Mouse (Mus musculus): Measurements from ENCODE around the gene Prrxl1. TPM values are rescaled to one million over a fixed set of nuclear protein-coding genes. Genes with fewer than 3 reads are reported as not detected.

Prrxl1 gene
- total RNA-seq, 1 experiment from 2014 or later: not detected

DNA sequence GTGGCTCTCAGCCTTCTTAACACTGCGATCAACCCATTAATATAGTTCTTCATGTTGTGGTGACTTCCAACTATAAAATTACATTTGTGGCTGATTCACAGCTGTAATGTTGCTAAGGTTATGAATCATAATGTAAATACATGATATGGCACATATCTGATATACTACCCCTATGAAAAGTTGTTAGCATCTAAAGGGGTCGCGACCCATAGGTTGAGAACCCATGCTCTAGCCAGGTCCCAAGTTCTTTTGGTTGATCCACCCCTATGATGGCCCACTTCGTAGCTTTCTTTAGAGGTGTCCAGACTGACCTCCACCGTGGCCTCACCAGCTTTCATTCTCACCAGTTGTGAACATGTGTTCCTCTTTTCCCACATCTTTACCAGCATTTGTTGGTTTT, 18.0 kb downstream of the Prrxl1 start:
- no peak for ATAC-seq (ENCODE audit: extremely low read depth, insufficient number of reproducible peaks, low FRiP score, poor library complexity, severe bottlenecking)

DNA sequence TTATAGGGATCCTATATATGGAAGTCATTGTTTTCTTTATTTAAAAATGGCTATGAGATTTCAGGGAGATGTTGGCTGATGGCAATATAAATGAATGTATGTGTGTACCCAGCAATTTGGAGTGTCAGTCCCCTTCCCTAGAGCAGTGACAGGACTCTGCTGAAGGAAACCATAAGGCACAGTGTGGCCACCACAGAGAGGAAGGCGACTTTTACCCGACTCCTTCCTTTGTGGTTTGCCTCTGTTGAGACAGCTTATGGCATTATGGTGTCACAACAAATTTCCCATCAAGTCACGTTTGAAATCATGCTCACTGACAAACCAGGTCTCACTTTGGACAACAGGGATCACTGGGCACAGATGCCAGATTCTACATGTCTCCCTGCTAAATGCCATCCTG, 25.0 kb downstream of the Prrxl1 start:
- ATAC-seq (ENCODE audit: extremely low read depth, insufficient number of reproducible peaks, low FRiP score, poor library complexity, severe bottlenecking): no peak

DNA sequence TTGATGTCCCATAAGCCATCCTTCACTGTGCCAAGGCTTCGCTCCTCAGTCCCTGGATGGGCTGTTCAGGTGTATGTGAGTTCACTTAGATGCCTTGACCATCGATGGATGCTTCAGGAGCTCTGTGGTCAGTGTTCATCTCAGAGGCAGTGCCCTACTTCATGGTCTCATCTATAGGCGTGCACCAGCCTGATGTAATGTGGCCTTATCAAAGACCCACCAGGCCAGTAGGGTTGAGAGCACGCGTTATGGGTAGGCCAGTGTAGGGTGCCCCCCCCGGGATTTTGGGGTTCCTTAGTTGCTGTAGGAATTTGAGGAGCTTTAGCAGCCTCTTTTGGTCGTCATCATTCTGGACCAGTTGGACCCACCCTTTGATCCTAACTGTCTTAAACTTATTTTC, 25.6 kb downstream of the Prrxl1 start:
- no peak for ATAC-seq (ENCODE audit: extremely low read depth, insufficient number of reproducible peaks, low FRiP score, poor library complexity, severe bottlenecking)

DNA sequence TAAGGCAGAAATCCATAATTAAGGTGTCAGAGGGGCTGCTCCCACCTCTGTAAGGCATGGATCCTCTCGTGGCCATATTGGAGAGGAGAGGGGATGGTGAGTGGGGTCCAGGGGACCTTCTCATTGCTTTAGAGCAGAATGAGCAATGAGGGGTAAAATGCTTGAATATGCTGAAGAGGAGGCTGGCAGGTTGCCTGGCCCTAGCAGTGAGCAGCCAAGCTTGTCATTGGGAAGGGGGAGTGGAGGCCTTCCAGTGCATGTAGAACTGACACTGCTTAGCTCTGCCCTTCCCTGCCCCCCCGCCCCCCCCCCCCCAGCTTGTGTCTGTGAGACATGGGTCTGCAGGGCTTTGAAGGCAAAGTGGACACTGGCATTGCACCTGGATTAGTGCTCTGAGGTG, 28.1 kb downstream of the Prrxl1 start:
- no peak for ATAC-seq (ENCODE audit: extremely low read depth, insufficient number of reproducible peaks, low FRiP score, poor library complexity, severe bottlenecking)

DNA sequence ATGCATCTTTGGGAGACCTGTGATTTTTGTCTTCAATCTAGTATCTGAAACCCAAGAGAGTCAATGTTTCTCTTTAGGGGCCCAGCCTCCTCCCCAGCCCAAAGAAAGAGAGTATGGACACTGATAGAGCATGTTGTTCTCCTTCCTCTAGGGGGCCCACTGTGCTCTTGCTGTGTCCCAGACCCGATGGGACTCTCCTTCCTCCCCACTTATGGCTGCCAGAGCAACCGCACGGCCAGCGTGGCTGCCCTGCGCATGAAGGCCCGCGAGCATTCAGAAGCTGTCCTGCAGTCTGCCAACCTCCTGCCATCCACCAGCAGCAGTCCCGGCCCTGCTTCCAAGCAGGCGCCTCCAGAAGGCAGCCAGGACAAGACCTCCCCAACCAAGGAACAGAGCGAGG, 29.4 kb downstream of the Prrxl1 start:
- no peak for ATAC-seq (ENCODE audit: extremely low read depth, insufficient number of reproducible peaks, low FRiP score, poor library complexity, severe bottlenecking)

DNA sequence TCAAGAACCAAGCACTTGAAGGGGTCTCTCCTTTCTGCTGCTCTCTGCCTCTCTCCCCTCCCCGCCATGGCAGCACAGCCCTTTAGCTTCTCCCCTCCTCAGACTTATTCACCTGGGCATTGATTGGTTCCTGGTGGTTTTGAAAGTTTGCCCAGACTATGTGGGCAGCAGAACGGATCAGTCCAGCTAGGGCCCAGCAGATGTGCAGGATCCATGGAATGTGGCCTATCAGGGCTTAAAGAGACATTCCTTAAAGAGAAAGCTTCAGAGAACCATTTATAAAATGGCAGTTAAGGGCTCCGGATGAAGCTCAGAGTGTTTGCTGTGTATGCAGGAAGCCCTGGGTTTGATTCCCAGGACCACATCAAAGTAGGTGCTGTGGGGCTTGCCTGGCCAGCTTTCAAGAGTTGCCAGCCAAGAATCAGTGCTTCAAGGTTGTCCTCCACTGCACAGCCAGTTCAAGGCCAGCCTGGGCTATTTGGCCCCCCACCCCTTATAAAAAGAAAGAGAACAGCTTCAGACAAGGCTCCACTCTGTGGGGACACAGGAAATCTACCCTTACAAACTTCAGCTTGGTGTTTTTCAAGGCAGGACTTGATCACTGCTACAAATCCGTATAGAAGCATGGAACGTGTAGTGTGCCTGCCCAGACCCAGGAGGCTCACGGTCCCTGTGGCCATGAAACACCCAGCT, 33.8 kb downstream of the Prrxl1 start:
- ATAC-seq (ENCODE audit: extremely low read depth, insufficient number of reproducible peaks, low FRiP score, poor library complexity, severe bottlenecking): no peak

DNA sequence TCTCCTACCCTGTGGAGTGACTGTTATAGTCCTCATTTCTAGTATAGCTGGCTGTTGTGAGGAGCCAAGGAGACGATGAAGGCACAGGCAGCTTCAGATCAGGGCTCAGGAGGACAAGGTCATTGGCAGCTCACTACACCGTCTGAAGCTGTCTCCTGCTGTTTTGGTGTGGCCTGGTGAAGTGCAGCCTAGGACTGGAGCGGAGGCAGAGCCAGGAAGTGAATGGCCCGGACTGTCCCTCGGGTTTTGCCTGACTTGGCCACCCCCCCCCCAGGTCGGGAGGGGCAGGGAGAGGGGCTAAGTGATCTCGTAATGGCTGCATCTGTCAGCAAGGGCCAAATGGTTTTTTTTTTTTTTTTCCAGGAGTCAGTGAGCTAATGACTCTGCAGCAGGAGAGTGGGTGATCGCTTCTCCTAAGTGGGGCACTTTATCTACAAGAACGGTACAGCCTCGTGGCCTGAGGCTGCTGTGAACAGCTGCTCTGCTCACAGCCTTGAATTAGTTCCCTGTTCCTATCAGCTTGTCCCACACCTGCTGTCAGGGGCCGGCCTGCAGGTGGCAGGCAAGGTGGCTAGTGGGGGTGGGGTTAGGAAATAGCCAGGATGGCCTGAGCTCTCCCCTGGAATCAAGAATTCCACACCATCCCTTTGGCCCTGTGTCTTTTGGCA, 34.9 kb downstream of the Prrxl1 start:
- no peak for ATAC-seq (ENCODE audit: extremely low read depth, insufficient number of reproducible peaks, low FRiP score, poor library complexity, severe bottlenecking)

DNA sequence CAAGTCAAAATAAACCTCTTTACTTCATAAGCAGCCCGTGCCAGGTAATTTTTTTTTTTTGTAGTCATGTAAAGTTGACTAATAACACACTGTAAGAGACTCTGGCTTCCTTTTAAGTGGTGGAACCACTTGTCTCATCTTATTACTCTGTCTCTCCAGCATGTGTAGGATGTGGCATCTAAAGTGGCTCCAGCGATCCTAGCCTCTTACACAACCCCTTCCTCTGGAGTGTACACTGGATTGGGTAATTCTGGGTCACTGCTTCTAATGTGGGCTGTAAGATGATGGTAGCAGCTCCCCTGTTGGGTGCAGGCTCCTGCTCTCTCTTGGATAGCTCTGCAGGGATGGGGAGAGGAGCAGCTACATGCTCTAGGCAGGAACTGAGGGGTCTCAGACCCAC, 39.3 kb downstream of the Prrxl1 start:
- no peak for ATAC-seq (ENCODE audit: extremely low read depth, insufficient number of reproducible peaks, low FRiP score, poor library complexity, severe bottlenecking)

DNA sequence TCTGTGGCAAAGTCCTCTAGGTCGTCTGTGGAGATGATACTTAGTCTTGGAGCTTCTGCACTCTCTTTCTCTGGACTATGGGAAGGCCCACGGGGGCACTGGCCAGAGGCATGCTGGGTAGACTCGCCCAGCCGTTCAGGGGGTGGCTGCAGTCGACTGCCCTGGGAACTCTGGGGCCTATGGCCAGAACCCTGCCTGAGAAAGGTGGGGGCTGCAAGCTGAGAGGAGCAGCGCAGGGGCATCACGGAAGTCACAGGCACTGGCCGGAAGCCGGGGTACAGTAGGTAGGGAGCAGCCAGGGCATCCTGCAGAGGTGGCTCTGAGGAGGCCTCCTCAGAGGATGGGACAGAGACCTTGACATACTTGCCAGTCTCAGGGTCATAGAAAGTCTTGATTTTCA, 60.6 kb downstream of the Prrxl1 start:
- no peak for ATAC-seq (ENCODE audit: extremely low read depth, insufficient number of reproducible peaks, low FRiP score, poor library complexity, severe bottlenecking)

DNA sequence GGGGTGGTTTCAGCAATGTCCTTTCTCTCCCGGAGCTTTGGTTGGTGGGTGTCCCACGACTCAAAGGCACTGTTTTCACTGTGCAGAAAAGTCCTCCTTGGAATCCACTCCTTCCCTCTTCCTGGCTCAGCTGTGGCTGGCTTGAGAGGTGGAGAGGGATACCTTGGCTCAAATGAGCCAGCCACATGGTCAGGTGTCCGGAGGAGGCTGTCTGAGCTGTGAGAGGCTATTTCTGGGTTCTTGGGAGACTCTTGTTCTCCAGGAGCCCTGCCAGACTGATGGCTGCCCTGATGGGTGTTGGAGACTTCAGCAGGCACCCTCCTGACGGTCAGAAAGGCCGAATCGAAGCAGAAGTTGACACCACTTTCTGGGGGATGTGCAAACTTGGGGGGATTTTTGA, 63.9 kb downstream of the Prrxl1 start:
- ATAC-seq (ENCODE audit: extremely low read depth, insufficient number of reproducible peaks, low FRiP score, poor library complexity, severe bottlenecking): no peak

DNA sequence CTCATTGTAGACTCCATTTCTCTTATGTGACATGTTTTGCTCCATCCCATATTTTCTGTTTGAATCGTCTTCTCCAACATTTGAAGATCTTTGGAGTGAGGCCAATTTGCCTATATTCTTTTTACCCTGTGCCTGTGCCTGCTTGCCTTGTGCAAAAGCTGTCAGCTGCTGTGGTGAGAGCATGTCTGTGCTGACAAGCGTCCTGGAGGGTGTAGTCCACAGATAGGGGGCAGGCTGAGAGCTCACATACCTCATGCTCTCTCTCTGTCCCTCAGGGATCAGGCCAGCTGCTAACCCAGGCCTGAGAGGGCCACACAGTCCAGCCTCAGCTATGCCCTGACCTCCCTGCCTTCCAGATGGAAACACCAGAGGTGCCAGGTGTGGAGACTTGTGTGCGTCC, 74.0 kb downstream of the Prrxl1 start:
- no peak for ATAC-seq (ENCODE audit: extremely low read depth, insufficient number of reproducible peaks, low FRiP score, poor library complexity, severe bottlenecking)

DNA sequence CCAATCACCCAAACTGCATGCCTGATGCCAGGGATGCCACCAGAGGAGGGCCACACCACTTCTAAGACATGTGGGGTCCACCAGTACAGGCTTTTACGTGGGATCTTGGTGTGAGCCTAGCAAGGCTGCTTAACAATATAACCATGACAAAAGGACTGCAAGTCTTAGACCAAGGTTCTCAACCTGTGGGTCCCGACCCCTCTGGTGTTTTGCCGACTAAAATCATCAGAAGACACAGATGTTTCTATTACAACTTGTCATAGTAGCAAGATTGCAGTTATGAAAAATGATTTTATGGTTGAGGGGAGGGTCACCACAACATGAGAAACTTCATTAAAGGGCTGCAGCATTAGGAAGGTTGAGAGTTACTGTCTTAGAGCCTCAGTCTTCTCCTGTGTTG, 79.4 kb downstream of the Prrxl1 start:
- no peak for ATAC-seq (ENCODE audit: extremely low read depth, insufficient number of reproducible peaks, low FRiP score, poor library complexity, severe bottlenecking)

DNA sequence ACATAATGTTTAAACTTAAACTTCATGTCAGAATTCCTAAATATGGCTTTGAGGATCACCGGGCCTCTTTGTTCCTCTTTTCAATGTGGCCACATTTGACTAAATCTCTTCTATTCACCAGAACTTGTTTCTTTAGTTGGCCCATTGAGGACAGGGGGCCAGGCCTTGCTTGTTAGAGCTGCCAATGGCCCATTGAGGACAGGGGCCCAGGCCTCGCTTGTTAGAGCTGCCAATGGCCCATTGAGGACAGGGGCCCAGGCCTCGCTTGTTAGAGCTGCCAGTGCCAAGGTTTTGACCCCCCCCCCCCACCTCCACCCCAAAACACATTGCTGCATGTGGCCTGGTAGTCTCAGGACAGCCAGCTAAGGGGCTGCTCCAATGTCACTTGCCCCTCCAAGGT, 82.4 kb downstream of the Prrxl1 start:
- no peak for ATAC-seq (ENCODE audit: extremely low read depth, insufficient number of reproducible peaks, low FRiP score, poor library complexity, severe bottlenecking)

DNA sequence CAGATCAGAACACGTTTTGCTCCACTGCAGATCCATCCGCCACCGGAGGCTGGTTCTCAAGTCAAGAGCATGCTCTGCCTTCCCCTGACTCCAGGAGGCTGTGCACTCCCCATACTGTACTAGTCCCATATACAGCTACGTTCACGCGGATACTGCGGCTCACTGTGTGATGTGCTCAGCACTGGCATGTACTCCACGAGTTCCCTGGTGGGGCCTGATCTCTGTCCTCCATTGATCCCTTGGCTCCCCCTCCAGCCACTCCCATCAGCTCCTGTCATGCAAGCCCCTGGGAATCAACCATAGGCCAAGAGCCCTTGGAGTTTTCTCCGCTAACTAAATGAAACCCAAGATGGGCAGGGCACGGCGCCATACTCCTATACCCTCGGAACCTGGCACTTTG, 83.3 kb downstream of the Prrxl1 start:
- no peak for ATAC-seq (ENCODE audit: extremely low read depth, insufficient number of reproducible peaks, low FRiP score, poor library complexity, severe bottlenecking)

DNA sequence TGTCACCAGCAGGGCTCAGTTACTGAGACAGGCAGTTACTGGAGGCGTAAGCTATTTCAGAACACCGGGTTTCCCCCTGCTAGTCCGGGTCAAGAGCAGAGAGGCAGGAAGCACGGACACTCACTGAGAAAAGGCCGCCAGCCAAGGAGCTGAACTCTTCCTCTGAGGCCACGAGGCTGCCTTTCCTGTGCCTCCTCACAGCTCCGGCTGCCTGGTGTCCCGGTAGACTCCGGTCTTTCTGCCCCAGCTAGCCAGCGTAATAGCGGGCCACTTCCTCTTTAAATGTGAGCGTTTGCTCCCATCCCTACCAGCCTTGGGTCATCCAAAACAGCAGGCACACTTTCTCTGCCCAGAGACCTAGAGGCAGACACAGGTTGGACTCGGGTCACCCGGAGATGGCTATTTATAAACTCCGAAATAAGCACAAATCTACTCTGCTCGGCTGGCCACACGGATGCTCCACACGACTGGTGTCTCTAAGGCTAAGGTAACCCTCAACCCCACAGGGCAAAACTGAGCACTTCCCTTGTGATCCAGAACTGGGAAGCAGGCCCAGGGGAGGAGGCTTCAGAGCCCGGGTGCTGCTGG, 84.1 kb downstream of the Prrxl1 start:
- peak; percentile 16; the same call in 1 of the 2 replicates for ATAC-seq (ENCODE audit: extremely low read depth, insufficient number of reproducible peaks, low FRiP score, poor library complexity, severe bottlenecking)

DNA sequence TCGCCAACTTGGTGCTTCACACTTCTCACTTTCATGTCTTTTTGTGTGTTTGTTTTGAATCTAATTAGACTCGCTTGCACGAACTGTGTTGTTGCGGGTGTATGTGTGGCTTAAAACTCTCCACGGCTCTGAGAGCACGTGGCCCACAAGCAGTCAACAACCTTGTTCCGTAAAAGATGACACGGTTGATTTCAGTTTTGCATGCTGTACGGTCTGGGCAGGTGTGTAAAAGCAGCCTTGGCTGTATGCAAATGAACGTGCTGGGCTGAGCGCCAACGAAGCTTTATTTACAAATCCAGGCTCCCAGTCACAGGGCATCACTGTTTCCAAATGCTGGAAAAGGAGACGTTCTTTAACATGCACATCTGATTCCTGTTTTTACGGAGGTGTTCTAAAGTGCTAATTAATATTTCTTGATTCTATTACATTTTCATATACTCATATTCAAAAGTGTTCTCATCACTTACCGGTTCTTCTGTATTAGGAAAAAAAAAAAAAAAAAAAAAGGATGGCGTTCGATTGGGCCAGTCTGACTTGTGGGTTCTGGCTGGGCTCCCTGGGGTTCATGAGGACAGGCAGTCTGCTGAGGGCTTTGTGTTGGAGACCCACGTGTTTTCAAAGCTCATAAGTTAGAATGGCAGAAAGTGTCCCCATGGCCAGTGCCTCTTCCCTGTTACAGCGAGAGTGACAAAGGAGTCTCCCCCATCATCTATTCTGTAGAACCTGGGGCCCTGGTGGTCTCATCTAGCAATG, 85.0 kb downstream of the Prrxl1 start:
- peak; percentile 50 for ATAC-seq (ENCODE audit: extremely low read depth, insufficient number of reproducible peaks, low FRiP score, poor library complexity, severe bottlenecking)

DNA sequence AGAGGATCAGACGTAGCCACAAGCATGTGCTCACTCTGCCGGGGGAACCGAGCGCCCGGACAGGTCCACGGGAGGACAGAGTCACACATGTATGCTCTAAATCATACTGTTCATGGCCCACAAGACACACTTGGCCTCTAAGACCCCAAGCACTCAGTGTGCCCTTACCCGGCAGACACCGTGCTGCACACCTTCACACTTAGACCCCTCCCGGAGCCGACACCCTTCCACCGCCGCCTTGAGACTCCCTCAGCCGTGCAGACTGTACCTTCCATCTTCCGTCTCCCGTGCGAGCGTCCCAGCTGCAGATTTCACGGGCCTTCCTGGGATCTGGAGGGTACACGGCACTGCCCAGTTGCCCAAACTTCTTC, 85.5 kb downstream of the Prrxl1 start:
- ATAC-seq (ENCODE audit: extremely low read depth, insufficient number of reproducible peaks, low FRiP score, poor library complexity, severe bottlenecking): no peak

DNA sequence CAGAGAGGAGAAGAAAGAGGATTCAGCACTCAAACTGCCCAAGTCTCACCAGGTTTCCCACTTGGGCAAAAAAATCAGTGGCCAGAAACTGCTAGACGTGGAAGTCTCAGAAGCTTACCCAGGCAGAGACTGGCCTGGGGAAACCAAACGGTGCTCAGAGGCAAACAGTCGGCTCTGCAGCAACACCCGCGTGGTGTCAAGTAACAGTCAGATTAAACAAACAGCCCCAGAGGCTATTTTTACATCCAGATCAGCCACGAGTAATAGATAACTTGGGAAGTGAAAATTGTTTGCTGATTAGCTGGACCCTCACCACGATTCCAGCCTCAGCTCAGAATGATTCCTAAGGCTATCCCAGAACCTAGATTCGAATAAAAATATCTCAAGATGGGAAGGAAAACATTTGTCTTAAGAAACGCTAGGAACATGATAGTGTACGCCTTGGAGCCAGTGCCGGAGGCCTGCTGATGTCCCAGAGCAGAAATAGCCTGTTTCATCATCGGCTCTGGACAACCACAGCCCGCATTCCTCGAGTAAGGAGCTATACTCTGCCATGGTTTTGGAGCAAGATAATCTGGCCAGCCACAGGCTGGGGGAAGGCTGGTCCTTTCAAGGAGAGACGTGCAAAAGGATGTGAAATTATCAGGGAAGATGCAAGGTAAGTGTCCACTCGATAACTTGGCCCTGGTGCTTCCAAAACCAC, 86.1 kb downstream of the Prrxl1 start, which contains the start of gene 3425401B19Rik:
Gene 3425401B19Rik (minus strand): TSS at position 170 of the 703 bp plus-strand sequence.
- no peak for ATAC-seq (ENCODE audit: extremely low read depth, insufficient number of reproducible peaks, low FRiP score, poor library complexity, severe bottlenecking)

DNA sequence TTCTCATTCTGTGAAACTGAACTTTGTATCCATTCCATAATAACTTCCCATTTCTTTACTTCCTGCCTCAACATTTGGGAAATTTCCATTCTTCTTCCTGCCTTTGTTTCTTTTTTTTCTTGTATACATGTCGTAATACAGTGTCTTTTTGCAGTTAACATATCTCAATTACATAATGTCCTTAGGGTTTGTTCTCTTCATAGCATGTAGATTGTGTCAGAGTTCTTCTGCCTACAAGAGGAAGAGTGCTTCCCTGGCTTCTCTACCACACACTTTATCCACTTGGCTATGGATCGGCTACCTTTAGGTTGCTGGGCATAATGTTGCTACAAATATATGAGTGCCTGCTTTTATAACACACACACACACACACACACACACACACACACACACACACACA, 96.7 kb downstream of the Prrxl1 start:
- ATAC-seq (ENCODE audit: extremely low read depth, insufficient number of reproducible peaks, low FRiP score, poor library complexity, severe bottlenecking): no peak
